Mouse (Mus musculus) kidney, adult 9 months (tissue): ENCODE results near the gene Cope.
A peak's percentile ranks its signal among the peaks of the same experiment; 100 is the strongest.

Source experiments
- DNase-seq: peaks from one replicate; pipeline ENCODE4 v3.0.0; 2022

The Cope gene

DNA sequence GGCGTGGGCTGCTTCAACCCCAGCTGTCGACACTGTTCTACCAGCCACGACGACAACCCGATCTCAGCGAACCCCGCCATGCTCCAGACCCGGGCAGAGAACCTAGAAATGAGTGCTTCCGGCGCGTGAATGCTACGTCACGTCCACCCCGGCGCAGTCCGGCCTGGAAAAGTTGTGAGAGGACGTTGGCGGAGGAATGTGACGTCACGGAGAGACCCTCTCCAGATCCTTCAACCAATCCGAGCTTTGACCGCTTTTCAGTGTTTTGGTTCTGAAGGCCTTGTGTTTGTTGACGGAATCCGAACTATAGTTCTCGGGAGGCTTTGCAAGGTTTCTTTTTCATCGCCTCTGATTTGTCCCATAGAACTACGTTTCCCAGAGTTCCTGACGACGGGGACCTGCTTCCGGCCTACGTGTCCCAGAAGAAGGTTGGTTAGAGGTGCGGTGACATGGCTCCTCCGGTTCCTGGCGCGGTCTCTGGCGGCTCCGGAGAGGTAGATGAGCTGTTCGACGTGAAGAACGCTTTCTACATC is at the start of gene Cope, which contains the start of gene Ddx49:
Cope (plus strand) TSS at position 161 of the 533 bp plus-strand sequence.
Ddx49 (minus strand) TSS at position 132 of the 533 bp plus-strand sequence.
- peak; percentile 96 for DNase-seq

DNA sequence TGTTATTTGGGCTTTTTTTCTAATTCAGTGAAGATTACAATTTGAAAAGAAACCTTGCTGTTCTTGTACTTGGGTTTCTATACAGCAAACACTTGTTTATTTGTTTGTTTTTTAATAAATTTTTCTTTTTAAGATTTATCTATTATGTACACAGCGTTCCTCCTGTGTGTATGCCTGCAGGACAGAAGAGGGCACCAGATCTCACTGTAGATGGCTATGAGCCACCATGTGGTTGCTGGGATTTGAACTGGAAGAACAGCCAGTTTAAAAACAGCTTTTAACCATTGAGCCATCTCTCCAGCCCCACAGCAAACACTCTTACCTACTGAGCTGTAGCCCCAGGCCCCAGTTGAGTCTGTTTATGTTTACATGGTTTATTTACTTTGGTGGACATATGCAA is 47.7 kb upstream of the Cope start:
- DNase-seq, result no peak

DNA sequence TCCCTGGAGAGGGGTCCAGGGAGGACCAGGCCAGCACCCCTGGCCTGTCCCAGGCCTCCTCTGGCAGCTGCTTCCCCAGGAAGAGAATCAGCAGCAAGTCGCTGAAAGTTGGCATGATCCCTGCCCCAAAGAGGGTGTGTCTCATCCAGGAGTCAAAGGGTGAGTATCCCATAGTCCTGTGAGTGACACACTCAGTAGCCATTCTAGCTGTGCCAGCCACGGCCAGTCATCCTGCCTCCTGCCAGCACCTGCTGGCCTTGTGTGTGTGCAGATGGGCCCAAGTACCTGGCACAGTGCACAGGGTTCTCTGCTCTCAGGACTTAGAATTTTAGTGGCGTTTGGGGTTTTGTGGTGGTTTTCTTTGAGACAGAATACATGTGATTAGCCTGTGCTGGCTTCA is 44.9 kb upstream of the Cope start:
- DNase-seq, result no peak

DNA sequence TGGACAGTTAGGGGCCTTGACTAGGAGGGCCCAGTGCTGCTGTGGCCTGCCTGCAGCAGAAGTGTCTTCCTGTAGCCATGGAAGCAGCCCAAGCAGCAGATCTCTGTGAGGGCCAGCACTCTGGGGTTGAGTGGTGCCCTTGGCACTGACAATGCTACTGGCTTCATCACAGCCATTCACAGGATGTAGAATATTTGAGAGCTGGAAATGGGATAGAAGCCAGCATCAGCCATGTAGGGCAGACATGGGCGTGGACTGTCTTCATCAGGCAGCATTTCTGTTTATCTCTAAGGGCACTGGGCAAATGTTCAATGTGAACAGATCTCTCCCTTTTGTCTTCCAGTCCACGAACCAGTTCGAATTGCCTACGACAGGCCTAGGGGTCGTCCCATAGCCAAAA is 43.7 kb upstream of the Cope start:
- no peak for DNase-seq

DNA sequence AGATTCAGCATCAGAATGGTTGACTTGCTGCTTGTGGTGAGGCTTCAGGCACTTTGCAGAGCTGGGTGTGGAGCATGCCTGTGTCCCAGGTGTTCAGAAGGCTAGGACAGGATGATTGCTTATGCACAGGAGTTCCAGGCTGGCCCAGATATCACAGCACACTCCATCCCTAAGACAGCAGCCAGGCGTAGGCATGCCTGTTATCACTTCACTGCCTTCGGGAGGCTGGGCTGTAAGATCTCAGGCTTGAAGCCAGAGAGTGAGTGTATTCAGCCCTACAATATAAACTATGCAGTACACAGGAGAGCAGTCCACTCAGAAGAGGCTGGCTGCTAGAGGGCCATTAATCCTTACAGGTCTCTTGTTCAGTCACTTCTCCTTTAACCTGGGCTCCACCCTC is 43.3 kb upstream of the Cope start:
- no peak for DNase-seq

DNA sequence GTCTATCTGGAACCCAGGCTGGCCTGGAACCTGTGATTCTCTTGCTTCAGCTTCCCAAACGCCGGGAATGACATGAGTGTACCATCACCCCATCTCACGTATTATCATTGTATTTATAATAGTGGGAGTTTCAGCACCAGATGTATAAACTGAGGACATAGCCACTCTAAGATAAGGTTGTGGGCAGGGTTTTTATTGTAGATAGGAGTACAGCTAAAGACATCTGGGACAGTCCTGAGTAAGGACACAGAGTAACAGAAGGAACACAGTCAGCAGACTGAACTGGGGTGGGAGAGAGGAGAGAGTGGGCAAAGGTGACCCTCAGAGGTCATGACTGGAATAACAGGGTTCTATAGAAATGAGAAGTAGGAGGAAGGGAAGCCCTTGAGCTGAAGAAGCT is 34.6 kb upstream of the Cope start:
- DNase-seq, result no peak

DNA sequence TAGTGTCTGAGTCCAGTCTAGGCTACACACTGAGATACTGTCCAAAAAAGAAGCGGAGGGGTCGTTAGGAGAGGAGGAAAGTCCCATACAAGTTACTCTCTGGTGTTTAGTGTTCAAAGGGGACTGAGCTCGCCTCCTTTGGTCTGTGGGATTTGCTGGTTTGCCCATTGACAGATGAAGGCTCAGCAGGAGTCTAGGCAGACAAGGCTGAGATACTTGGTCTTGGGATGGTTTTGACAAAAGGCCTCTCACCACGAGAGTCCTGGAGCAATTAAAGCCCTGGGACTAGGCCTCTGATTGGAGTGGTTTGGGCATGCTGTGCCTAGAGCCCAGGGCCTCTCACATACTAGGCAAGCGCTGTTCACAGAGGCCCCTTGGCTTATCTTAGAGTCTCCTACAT is 34.0 kb upstream of the Cope start:
- DNase-seq, result no peak

DNA sequence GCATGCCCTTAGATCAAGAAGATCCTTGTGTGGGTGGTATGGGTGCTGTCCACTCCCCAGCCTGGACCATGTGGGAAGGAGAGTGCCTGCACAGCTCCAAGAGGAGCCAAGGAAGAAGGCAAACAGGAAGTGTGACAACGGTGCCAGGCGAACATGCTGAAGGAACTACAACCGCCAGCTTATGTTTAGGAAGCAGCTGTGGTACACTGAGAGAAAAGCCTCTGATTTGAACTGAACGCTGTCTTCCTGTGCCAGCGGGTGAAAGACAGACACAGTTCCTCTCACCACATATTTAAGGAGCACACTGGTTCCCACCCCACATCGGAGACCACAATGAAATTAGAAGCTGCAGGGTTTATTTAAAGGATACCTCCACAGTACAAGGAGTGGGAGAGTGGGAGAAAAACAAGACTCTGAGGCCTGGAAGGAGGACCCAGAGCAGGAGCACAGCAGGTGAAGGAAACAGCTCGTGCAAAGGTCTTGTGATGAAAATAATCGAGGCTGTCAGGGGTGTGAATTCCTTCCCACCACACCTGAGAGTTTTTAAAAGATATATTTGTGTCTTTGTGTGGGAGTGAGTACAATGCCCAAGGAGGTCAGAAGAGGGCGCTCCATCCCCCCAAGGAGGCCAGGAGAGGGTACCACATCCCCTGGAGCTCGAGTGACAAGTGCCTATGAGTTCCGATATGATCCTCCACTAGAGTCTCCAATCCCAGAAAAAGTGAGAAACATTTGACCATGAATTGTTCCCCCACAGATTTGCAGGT is 33.3 kb upstream of the Cope start:
- DNase-seq, result peak; percentile 26

DNA sequence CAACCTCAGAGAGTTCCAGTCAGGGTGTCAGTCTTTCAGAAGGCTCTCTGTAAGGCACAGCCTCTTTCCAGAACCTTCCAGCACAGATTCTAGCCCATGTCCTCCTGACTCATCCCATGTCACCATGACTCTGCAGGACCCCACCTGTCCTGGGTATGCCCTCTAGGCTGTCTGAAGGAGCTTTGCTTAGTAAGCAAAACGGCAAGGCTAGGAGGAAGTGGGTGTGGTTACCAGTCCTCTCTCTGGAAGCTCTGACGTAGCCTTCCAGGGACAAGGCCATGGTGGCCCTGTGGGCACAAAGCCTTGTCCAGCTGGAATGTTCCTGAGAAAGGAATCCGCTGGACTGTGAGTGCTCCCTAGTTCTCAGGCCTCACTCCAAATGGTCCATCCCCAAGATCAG is 29.4 kb upstream of the Cope start:
- peak; percentile 50 for DNase-seq

DNA sequence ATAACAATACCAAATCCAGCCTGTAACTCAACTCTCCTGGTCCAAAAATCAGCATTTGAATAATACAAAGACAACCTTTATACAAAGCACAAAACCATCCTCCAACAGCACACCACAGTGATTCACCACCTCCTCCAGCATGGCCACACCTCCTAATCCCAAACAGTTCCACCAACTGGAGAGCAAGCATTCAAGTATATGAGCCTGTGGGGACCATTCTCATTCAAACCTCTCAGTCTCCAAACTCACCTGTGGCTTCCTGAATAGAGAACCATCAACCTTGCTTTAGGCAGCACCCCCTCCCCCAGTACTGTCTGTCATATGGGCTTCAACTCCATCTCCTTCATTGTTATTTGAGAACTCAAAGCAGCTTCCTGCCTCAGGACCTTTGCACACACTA is 28.0 kb upstream of the Cope start:
- no peak for DNase-seq

DNA sequence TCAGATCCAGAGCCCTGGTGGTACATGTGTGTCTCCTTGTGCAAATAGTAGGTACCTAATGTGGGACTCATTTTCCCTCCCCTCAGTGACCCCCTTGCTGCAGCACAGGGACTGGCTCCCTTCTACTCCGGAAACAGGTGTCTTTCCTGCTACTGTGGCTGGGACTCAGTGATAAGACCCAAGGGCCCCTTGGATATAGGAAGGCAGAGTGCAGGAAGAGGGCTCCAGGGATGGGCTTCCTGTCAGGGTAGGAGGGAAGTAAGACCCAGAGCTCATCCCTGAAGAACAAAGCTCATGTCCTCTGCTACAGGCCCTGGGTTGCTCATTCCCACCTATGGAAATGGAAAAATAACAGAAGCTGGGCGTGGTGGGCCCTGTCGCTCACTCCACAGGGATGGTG is 25.8 kb upstream of the Cope start:
- peak; percentile 39 for DNase-seq

DNA sequence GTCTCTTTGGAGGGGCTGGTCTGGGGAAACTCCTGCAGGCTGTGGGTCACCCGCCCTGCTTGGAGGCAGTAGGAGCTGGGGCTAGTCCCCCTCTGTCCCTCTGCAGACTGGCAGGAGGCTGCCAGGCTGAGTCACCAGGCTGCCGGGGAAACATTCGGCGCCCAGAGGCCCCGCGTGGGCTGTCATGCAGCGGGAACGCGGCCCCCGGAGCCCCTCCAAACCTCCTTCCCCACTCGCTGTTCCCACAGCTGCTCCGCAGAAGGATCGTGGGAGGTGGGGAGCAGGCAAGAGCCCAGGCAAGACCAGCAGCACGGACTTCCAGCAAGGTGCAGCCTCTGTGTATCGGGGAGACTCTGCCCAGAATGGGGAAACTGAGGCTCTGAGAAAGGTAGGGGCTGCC is 24.1 kb upstream of the Cope start:
- no peak for DNase-seq

DNA sequence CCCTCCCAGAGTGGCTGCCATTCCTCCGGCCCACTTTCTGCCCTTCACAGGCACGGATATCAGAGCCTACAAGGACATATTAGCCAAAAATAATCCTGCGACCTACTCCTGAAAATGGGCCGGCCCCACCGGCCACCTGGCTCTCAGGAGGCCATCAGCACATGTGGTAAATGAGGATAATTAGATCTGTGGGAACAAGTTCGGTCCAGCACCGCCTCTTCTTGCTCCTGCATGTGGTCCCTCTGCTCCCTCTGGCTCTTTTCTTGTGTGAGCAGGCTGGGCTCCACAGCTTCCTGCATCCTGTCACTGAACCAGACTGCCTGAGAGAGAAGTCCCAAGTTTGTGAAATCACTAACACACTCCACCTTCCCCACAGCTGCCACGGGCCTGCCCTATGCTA is 23.1 kb upstream of the Cope start:
- DNase-seq, result no peak

DNA sequence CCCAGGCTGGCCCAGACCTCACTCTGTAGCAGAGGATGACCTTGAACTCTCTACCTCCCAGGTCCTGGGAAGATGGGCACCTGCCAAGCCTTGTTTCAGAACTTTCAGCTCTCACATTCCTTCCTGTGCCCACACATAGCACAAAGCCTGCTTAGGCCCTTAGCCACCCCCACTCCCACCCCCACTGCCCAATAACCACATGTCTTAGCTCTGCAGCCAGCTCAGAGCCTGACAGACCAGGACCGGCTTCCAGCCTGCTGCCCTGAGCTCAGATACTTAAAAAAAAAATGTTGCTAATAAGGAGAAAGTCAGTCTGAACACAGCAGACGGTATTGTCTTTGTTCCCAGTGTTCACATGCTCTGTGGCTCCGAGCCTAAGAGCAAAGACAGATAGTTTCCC is 21.3 kb upstream of the Cope start:
- DNase-seq, result no peak

DNA sequence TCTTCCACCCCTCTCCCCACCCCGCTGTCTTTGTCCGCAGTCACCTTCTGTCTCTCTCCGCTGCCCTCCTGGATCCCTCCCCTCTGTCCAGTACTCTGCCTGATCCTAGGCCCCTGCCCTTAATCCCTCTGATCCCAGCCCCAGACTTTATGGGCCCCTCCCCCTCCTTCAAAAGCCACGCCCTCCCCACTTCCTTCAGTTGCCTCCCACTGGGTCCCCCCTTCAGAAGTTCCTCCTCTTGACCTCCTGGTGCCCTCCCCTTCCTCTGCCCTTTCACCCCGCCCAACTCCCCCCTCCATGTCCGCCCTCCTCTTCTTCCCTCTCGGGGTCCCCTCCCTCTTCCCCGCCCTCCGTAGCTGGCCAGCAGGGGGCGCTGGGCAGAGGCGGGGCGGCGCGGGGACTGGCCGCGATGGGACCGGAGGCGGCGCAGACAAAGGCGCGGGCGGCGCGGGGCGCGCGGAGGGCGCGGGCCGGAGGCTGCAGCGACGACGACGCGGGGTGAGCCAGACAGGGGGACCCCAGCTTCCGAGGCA is 19.6 kb upstream of the Cope start, which contains the start of gene Homer3:
Homer3 (plus strand) TSS at position 225 of the 533 bp plus-strand sequence.
- peak; percentile 92 for DNase-seq

DNA sequence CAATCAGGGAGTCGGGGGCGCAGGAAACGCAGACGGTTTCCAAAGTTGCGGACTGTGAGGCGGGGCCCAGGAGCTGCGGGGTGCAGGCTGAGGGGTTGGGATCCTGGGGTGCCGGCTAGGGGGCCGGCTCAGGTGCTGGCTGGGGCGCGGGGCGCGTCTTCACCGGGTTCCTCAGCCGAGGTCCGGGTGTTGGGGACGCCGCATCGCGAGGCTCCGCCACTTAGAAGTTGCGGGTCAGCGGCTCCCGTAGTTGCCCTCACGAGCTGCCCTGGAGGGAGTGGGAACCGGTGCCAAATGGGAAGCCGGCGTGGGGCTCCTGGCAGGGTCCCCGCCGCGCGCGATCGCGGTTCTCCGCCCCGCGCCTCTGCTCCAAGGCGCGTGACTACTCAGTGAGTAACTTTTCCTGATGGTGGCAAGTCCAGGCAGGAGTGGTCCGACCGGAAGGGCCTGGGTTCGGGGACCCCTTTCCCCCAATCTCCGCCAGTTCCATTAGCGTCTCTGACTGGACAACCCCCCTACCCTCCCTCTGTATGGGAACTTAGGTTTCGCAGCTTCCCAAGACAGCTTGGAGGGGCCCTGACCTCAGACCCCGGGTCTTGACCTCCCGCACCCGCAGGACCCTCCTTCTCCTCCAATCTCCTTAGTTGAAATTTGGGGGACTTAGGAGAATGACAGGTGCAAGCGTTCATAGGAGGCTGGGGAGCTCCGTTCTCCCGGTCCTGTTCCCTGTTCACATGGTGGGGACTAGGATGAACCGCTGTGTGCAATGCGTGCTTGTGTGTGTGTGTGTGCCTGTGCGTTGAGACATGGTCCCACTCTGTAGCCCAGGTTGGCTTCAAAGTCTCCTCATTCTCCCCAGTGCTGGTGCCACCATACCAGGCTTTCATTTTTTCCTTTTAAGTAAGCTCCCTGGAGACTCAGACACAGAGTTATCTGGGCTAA is 18.9 kb upstream of the Cope start:
- DNase-seq, result no peak

DNA sequence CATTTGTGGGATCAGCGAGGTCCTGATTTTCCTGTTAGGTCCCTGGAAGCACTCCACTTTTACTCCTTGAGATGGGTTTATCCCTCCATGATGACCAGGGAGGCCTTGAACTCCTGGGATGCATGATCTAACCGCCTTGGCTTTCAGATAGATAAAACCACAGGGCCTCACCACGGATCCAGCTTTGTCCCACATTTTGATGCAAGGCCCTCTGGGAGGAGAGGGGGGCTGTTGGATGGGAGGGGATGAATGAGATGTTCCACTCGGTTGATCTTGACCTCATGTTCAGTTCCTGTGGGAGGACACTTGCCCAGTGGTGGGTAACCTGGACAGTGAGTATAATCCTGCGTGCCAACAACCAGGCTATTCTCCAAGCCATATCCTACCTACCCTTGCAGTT is 17.9 kb upstream of the Cope start:
- DNase-seq, result no peak

DNA sequence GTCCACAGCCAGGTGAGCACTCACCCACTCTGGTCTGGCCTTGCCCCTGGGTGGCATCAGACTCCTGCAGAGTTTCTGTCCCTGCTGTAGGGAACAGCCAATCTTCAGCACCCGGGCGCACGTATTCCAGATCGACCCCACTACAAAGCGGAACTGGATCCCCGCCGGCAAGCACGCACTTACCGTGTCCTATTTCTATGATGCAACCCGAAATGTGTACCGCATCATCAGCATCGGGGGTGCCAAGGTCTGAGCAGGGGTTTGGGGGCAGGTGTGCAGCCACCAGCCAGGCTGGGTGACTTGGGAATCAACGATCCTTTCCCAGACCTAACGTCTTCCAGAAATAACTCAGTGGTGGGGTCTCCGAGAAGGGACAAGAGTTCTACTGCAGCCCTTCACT is 17.0 kb upstream of the Cope start:
- no peak for DNase-seq

DNA sequence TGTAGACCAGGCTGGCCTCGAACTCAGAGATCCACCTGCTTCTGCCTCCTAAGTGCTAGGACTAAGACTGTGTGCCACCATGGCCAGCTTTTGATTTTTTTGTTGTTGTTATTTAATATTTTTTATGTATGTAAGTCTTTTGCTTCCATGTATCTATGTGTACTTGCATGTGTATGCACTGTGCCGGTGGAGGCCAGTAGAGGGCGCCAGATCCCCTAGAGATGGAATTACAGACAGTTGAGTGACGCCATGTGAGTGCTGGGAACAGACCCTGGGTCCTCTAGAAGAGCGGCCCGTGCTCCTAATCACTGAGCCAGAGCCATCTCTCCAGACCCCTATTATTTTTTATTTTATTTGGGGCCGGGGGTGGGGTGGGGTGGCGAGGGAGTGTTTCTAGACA is 15.6 kb upstream of the Cope start:
- DNase-seq, result no peak

DNA sequence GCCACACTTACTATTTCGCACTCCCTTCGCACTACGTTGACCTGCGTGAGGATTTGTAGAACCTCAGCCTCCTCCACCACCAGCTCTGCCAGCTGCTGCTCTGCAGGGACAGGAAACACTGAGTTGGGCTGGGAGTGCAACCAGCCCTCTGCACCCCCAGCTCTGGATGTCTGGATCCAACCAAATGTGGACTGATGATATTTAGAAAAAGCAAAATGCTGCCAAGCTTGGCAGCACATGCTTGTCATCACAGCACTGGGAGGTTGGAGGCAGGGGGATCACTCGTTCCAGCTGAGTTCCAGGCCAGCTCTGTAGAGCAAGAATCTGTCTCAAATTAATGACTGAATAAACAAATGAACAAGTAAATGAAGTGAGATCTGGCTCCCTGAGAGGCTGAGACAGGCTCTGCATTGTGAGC is 8.3 kb upstream of the Cope start:
- no peak for DNase-seq

DNA sequence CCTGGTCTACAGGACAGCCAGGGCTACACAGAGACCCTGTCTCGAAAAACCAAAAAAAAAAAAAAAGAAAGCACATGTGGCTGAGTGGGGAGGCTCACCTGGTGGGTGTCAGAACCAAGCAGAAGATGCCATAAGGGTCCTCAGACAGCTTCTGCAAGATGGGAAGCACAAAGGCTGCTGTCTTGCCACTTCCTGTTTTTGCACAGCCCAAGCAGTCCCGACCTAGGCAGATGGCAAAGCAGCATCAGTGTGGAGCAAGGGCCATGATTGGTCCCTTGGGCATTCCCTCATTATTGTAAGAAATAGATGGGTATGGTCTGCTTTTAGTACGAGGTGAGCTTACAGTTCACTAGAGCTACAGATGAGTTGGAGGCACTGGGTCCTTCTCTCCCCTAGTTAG is 1.4 kb upstream of the Cope start:
- DNase-seq, result no peak

DNA sequence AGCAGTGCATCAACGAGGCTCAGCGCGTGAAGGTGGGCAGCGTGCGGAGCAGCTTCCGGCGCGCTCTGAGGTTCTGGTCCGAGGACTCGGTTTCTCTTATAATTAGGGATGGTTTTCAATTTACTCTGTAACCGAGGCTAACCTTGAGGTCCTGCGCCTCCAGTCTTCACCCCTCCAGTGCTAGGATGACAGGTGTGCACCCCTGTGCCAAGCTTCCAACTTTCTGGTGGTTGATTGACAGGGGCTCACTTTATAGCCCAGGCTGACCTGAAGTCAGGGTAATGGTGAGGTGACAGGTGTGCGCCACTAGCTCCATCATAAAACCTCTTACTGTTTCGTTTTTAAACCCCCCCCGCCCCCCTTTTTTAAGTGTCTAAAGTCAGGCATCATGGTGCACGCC is 583 bp downstream of the Cope start:
- DNase-seq, result no peak

DNA sequence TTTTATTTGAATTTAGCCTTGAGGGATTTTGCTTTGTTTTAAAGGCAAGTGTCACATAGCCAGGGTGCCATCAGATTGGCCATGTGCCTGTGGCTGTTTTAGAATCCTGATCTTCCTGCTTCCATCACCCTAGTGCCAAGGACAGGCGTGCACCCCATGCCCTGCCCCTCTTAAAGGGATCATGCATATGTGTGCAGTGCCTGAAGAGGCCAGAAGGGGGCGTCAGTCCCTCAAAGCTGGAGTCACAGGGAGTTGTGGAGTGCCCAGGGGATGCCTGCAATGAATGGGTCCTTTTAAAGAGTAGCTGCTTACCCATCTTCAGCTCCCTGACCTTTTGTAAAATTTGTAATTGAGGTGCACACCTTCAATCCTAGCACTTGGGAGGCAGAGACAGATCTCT is 7.0 kb downstream of the Cope start:
- DNase-seq, result peak; percentile 39

DNA sequence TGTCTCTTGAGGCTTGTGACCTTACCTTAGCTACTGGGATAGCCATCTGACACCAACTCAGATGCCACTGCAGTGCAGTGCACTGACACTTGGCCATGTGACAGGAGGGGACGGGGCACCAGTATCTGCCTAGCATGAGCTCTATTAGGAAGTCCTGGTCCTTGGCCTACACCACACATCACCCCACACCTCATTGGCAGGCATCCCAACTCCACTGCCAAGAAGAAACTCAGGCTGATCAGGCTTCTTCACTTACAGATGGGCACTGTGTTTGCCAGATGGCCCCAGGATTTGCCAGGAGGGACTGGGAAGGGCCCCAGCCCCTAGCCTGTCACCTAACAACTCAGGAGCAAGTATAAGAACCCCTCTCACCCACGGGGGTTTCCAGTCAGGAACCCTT is 11.1 kb downstream of the Cope start:
- DNase-seq, result no peak
